Mouse (Mus musculus): ENCODE measurements around the gene Ing1.

DNA sequence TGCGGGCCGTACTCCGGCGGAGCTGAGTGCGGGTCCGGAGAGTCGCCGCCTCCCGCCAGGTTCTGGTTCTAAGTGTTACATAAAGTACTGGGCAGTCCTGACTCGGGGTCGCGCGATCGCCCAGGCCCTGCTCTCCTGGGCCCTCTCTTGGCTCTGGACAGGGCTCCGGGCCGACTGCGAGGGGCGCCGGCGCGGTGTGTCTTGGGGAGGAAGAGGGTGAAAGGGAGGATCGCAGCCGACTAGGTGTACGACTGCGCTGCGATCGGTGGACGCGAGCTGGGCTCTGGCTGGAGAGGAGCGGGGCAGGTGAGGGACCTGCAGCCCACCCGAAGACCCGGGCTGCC lies 2.0 kb downstream of the Ing1 start:
- TF ChIP-seq POLR2A (IDR thresholded peaks at IDR 0.05; ENCODE audit: insufficient read length, low read depth) (no peak), SRF (IDR thresholded peaks at IDR 0.05; ENCODE audit: control insufficient read depth, insufficient read length, low read depth) (no peak), REST (IDR thresholded peaks at IDR 0.05; ENCODE audit: insufficient read depth, insufficient read length) (no peak), MAX (IDR thresholded peaks at IDR 0.05; ENCODE audit: low read depth) (no peak), TCF12 (IDR thresholded peaks at IDR 0.05; ENCODE audit: insufficient read depth, poor library complexity, severe bottlenecking) (no peak), TCF3 (IDR thresholded peaks at IDR 0.05; ENCODE audit: insufficient read length, low read depth) (no peak), MYOD1 (IDR thresholded peaks at IDR 0.05; ENCODE audit: control insufficient read depth in 1 of 3, insufficient read length in 2 of 3, low read depth in 2 of 3) (no peak), USF1 (IDR thresholded peaks at IDR 0.05; ENCODE audit: low read depth) (no peak), E2F4 (IDR thresholded peaks at IDR 0.05; ENCODE audit: insufficient read depth) (no peak), POLR2AphosphoS2 (IDR thresholded peaks at IDR 0.05; ENCODE audit: insufficient read length, low read depth) (no peak)

Data from myocyte (in vitro differentiated cells).